Mouse (Mus musculus): ENCODE results near the gene Nat8. TPM values are rescaled to one million over a fixed set of nuclear protein-coding genes. Genes with fewer than 3 reads are reported as not detected.
"Not testable (repeated sequence)": the region's sequence is repeated elsewhere in the genome, so short reads cannot be mapped to it uniquely, and the experiment has no call there.

Nat8 gene
- polyA plus RNA-seq, 1 experiment from 2014 or later = not detected

DNA sequence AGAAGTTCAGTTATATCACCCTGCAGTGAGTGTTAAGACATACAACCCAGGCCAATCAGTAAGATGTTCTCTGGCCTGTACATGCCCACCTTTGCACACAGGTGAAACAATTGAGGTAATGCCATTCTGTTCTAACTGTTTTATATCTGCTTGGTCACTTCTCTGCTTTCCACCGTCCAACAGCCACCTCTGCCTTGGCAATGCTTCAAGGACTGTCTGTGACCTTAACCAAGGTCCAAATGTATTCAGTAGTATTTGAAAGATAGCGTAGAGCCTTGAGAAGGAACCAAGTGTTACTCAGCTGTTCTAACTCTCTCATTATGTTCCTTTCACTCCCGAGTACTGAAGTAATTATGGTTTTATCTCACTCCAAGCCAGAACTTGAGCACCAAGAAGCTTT is 30.7 kb upstream of the Nat8 start:
- Histone ChIP-seq H3K36me3 (ENCODE audit: control insufficient read depth, insufficient read depth, low read length) (no peaks in the 10 kb centered on the region), H3K9me3 (ENCODE audit: control insufficient read depth, low read length) (no peaks in the 10 kb centered on the region), H3K4me1 (ENCODE audit: control insufficient read depth, insufficient read depth, low read length) (no peaks in the 10 kb centered on the region), H3K4me3 (replicated peaks; ENCODE audit: low read depth, low read length) (no peak overlapping the region), H3K27me3 (ENCODE audit: control insufficient read depth, insufficient read depth, low read length) (no peaks in the 10 kb centered on the region), H3K9ac (replicated peaks; ENCODE audit: low read length) (no peak overlapping the region), H3K27ac (replicated peaks; ENCODE audit: low read depth, low read length) (no peak overlapping the region), H3K4me2 (ENCODE audit: low read length) (no peak overlapping the region)
- WGBS = 89% methylated on average over 3 of the region's 3 CpGs
- ATAC-seq (ENCODE audit: low FRiP score, low TSS enrichment) (no peak), DNase-seq (no peak)

DNA sequence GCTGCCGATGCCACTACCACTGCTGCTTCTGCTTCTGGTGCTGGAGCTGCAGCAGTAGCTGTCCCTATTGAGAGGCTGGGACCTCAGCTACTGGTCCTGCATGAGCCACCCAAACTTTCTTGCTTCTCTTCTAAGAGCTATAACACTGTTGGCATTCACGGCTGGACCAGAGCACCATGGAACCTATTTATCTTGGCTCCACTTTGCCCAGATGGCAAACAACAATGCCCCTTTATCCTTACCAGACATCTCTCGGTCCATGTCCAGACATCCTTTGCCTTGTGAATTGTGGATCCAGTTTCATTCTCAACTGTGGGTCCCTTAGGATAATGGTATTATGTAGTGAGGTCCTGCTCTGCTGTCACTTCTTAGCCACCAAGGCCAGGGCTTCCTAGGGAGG is 29.4 kb upstream of the Nat8 start:
- no peak for DNase-seq
- 88% methylated on average over 3 of the region's 3 CpGs for WGBS
- Histone ChIP-seq H3K9me3 (ENCODE audit: control insufficient read depth, low read length) (no peaks in the 10 kb centered on the region), H3K9ac (replicated peaks; ENCODE audit: low read length) (no peak overlapping the region), H3K27ac (replicated peaks; ENCODE audit: low read depth, low read length) (no peak overlapping the region), H3K4me1 (ENCODE audit: control insufficient read depth, insufficient read depth, low read length) (no peaks in the 10 kb centered on the region), H3K36me3 (ENCODE audit: control insufficient read depth, insufficient read depth, low read length) (no peaks in the 10 kb centered on the region), H3K4me3 (replicated peaks; ENCODE audit: low read depth, low read length) (no peak overlapping the region), H3K27me3 (ENCODE audit: control insufficient read depth, insufficient read depth, low read length) (no peaks in the 10 kb centered on the region), H3K4me2 (ENCODE audit: low read length) (no peak overlapping the region)
- no peak for ATAC-seq (ENCODE audit: low FRiP score, low TSS enrichment)

DNA sequence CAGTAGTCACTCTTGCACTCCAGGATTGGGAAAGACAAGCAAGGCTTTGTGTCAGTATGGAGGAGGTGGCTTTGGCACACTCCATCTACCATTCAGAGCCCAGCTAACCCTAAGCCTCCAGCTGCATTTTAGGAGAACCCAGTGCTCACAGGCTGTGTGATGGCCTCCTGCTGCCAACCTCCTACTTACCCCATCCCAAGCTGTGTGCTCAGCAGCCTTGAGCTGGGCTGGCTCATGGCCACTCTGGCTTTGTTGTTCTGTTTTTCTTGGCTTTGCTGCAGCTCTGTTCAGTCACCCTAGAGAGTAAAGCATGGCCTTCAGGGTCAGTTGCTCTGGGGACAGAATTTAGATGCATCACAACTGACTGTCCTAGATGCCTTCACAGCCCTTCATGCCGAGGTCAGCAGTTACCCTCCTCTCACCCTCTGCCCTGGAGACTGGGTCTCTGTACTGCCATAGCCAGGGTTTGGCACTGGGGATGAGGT is 24.4 kb upstream of the Nat8 start:
- Histone ChIP-seq H3K27me3 (ENCODE audit: control insufficient read depth, insufficient read depth, low read length) (no peaks in the 10 kb centered on the region), H3K27ac (replicated peaks; ENCODE audit: low read depth, low read length) (no peak overlapping the region), H3K9me3 (ENCODE audit: control insufficient read depth, low read length) (no peaks in the 10 kb centered on the region), H3K4me3 (replicated peaks; ENCODE audit: low read depth, low read length) (no peak overlapping the region), H3K4me1 (ENCODE audit: control insufficient read depth, insufficient read depth, low read length) (no peaks in the 10 kb centered on the region), H3K36me3 (ENCODE audit: control insufficient read depth, insufficient read depth, low read length) (no peaks in the 10 kb centered on the region), H3K4me2 (ENCODE audit: low read length) (no peak overlapping the region), H3K9ac (replicated peaks; ENCODE audit: low read length) (no peak overlapping the region)
- peak; percentile 25 for DNase-seq
- WGBS = 75% methylated on average over 1 of the region's 1 CpGs
- peak; percentile 17; the same call in 1 of the 2 replicates for ATAC-seq (ENCODE audit: low FRiP score, low TSS enrichment)

DNA sequence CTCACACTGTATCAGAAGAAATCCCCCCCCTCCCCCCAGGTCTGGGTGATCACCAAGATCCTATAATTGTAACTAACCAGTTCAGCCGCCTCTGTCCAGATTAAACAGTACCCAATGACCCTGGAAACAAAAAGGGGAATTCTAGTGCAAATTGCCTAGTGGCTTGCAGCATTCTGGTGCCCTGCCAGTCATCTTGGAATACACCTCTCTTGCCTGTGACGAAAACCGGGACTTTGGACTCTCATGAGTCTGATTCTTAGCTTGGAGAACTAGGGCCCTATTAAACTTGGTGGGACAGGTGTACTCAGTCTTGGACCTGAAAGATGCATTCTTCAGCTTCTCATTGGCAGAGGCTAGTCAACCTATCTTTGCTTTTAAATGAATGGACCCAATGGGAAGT is 21.6 kb upstream of the Nat8 start:
- ATAC-seq (ENCODE audit: low FRiP score, low TSS enrichment) = no peak
- WGBS = 85% methylated on average over 3 of the region's 3 CpGs

DNA sequence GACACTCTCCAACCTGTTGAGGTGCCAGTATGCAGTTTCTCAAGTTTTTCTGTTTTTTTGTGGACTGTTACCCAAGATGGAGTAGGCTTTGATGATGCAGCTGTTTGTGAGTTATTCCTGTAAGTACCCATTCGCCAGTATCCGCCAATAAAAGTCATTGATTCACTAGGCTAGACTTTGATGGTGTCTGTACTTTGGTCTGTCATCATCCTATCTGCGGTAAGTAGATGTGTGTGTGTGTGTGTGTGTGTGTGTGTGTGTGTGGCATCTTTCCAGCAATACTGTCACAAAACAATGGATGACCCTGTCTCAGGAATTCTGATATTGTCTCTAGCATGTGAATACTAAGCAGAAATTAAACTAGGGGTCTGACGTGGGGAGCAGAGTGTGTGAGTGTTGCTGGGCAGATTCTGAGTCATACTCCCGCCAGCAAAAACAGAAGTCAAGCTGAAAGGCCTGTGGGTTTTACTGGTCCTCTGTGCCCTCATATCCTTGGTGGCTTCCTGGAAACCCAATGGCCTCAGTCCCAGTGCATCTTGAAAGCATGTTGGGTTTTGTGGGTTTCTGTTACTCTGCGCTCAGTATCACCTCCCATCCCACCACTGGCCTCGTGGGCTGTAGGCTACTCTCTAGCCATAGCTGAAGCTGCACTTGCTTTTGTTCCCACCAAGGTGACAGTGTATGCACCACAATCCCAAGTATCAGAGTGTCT is 19.3 kb upstream of the Nat8 start:
- H3K4me2 ChIP-seq (ENCODE audit: low read length) = no peak overlapping the region
- ATAC-seq (ENCODE audit: low FRiP score, low TSS enrichment) = no peak
- no peaks in the 10 kb centered on the region for H3K9me3 ChIP-seq (ENCODE audit: control insufficient read depth, low read length)
- no peaks in the 10 kb centered on the region for H3K4me1 ChIP-seq (ENCODE audit: control insufficient read depth, insufficient read depth, low read length)
- no peak overlapping the region for H3K9ac ChIP-seq (replicated peaks; ENCODE audit: low read length)
- WGBS = 91% methylated on average over 7 of the region's 7 CpGs
- H3K27me3 ChIP-seq (ENCODE audit: control insufficient read depth, insufficient read depth, low read length) = no peaks in the 10 kb centered on the region
- no peak overlapping the region for H3K4me3 ChIP-seq (replicated peaks; ENCODE audit: low read depth, low read length)
- no peaks in the 10 kb centered on the region for H3K36me3 ChIP-seq (ENCODE audit: control insufficient read depth, insufficient read depth, low read length)
- H3K27ac ChIP-seq (replicated peaks; ENCODE audit: low read depth, low read length) = no peak overlapping the region
- DNase-seq = no peak

More for the DNA sequence above, 21.6 kb upstream of the Nat8 start:
- no peaks in the 10 kb centered on the region for H3K9me3 ChIP-seq (ENCODE audit: control insufficient read depth, low read length)
- H3K4me3 ChIP-seq (replicated peaks; ENCODE audit: low read depth, low read length) = no peak overlapping the region
- no peak overlapping the region for H3K9ac ChIP-seq (replicated peaks; ENCODE audit: low read length)
- no peaks in the 10 kb centered on the region for H3K4me1 ChIP-seq (ENCODE audit: control insufficient read depth, insufficient read depth, low read length)
- H3K27me3 ChIP-seq (ENCODE audit: control insufficient read depth, insufficient read depth, low read length) = no peaks in the 10 kb centered on the region
- H3K4me2 ChIP-seq (ENCODE audit: low read length) = no peak overlapping the region
- no peak for DNase-seq
- no peaks in the 10 kb centered on the region for H3K36me3 ChIP-seq (ENCODE audit: control insufficient read depth, insufficient read depth, low read length)
- H3K27ac ChIP-seq (replicated peaks; ENCODE audit: low read depth, low read length) = no peak overlapping the region

DNA sequence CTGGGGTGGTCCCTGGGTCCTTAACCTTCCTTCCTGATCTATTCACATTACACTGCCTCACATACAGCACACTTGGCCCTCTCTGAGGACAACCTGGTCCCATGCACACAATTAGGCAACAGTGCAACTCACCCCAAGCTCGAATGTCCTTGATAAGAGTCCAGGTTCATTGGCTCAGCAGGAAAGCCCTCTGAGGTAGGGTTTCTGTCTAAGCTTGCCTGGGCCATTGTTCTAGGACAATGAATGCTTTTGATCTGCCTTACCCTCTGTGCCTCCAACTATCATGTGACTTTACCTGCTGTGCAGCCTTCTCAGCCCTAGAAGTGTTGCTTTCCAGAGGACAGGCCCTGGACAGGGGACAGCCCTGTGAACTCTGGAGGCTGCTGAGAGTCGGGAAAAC is 17.4 kb upstream of the Nat8 start:
- Histone ChIP-seq H3K4me3 (replicated peaks; ENCODE audit: low read depth, low read length) (no peak overlapping the region), H3K4me1 (ENCODE audit: control insufficient read depth, insufficient read depth, low read length) (no peaks in the 10 kb centered on the region), H3K36me3 (ENCODE audit: control insufficient read depth, insufficient read depth, low read length) (no peaks in the 10 kb centered on the region), H3K9ac (replicated peaks; ENCODE audit: low read length) (no peak overlapping the region), H3K4me2 (ENCODE audit: low read length) (no peak overlapping the region), H3K27me3 (ENCODE audit: control insufficient read depth, insufficient read depth, low read length) (no peaks in the 10 kb centered on the region), H3K27ac (replicated peaks; ENCODE audit: low read depth, low read length) (no peak overlapping the region), H3K9me3 (ENCODE audit: control insufficient read depth, low read length) (no peaks in the 10 kb centered on the region)
- no peak for DNase-seq
- ATAC-seq (ENCODE audit: low FRiP score, low TSS enrichment) = no peak
- 15% methylated on average over 2 of the region's 2 CpGs for WGBS

DNA sequence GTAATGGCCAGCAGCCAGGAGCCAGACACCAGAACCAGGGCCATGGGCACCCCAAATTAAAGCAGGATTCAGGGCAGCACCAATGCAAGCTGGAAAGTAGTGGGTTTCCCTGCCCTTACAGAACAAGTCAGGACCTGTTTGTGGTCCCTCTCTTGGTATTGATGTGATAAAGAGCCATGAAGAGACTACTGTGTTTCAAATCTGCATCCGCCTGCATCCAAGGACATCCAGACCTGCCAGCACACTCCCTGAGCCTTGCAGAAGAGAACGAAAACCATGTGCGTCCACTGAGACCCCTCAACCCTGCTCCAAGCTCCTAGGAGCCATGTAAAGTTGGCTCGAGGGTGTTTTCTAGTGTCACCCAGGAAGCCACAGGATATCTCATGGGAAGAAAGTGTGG is 16.3 kb upstream of the Nat8 start:
- H3K36me3 ChIP-seq (ENCODE audit: control insufficient read depth, insufficient read depth, low read length) = no peaks in the 10 kb centered on the region
- ATAC-seq (ENCODE audit: low FRiP score, low TSS enrichment) = no peak
- H3K4me3 ChIP-seq (replicated peaks; ENCODE audit: low read depth, low read length) = no peak overlapping the region
- H3K4me1 ChIP-seq (ENCODE audit: control insufficient read depth, insufficient read depth, low read length) = no peaks in the 10 kb centered on the region
- DNase-seq = no peak
- no peaks in the 10 kb centered on the region for H3K27me3 ChIP-seq (ENCODE audit: control insufficient read depth, insufficient read depth, low read length)
- H3K4me2 ChIP-seq (ENCODE audit: low read length) = no peak overlapping the region
- WGBS = 92% methylated on average over 4 of the region's 4 CpGs
- H3K9me3 ChIP-seq (ENCODE audit: control insufficient read depth, low read length) = no peaks in the 10 kb centered on the region
- no peak overlapping the region for H3K9ac ChIP-seq (replicated peaks; ENCODE audit: low read length)
- H3K27ac ChIP-seq (replicated peaks; ENCODE audit: low read depth, low read length) = no peak overlapping the region

DNA sequence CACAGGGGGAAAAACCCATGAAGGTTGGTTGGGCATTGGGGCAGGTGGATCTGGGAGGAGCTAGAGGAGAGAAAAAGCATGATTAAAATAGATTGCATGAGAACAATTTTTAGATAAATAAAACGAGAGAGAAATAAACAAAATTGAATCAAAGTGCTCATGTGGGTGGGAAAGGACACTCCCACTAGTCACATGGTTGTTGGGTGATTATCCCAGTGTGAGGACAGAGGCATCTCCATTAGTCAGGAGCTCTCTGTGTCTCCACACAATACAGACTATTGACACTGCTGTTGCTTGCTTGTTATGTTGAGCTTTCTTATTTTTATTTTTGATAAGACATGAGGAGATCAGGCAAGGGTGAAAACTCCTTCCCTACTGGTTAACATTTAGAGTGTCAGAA is 15.0 kb upstream of the Nat8 start:
- Histone ChIP-seq H3K9me3 (ENCODE audit: control insufficient read depth, low read length) (no peaks in the 10 kb centered on the region), H3K27me3 (ENCODE audit: control insufficient read depth, insufficient read depth, low read length) (no peaks in the 10 kb centered on the region), H3K27ac (replicated peaks; ENCODE audit: low read depth, low read length) (no peak overlapping the region), H3K4me3 (replicated peaks; ENCODE audit: low read depth, low read length) (no peak overlapping the region), H3K4me1 (ENCODE audit: control insufficient read depth, insufficient read depth, low read length) (no peaks in the 10 kb centered on the region), H3K4me2 (ENCODE audit: low read length) (no peak overlapping the region), H3K9ac (replicated peaks; ENCODE audit: low read length) (no peak overlapping the region), H3K36me3 (ENCODE audit: control insufficient read depth, insufficient read depth, low read length) (no peaks in the 10 kb centered on the region)
- ATAC-seq (ENCODE audit: low FRiP score, low TSS enrichment) (no peak), DNase-seq (no peak)
- 42% methylated on average over 1 of the region's 1 CpGs for WGBS

DNA sequence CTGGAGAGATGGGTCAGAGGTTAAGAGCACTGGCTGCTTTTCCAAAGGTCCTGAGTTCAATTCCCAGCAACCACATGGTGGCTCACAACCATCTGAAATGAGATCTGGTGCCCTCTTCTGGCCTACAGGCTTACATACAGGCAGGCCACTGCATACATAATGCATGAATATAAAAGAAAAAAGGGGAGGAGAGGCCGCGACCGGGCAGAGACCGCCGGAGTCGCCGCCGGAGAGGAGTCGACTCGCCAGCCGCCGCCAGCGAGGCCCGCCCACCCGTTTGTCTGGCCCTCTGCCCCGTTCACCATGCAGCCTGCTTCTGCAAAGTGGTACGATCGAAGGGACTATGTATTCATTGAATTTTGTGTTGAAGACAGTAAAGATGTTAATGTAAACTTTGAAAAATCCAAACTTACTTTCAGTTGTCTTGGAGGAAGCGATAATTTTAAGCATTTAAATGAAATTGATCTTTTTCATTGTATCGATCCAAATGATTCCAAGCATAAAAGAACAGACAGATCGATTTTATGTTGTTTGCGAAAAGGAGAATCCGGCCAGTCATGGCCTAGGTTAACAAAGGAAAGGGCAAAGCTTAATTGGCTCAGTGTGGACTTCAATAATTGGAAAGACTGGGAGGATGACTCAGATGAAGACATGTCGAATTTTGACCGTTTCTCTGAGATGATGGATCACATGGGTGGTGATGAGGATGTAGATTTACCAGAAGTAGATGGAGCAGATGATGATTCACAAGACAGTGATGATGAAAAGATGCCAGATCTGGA is 12.0 kb upstream of the Nat8 start:
- H3K4me2 ChIP-seq (ENCODE audit: low read length); H3K27me3 ChIP-seq (ENCODE audit: control insufficient read depth, insufficient read depth, low read length); DNase-seq; H3K4me3 ChIP-seq (replicated peaks; ENCODE audit: low read depth, low read length); H3K4me1 ChIP-seq (ENCODE audit: control insufficient read depth, insufficient read depth, low read length); H3K27ac ChIP-seq (replicated peaks; ENCODE audit: low read depth, low read length); H3K36me3 ChIP-seq (ENCODE audit: control insufficient read depth, insufficient read depth, low read length); H3K9me3 ChIP-seq (ENCODE audit: control insufficient read depth, low read length); H3K9ac ChIP-seq (replicated peaks; ENCODE audit: low read length); ATAC-seq (ENCODE audit: low FRiP score, low TSS enrichment): not testable (repeated sequence)
- 70% methylated on average over 25 of the region's 25 CpGs for WGBS

All from midbrain, embryonic 14.5 days (tissue).